Mouse (Mus musculus) adrenal gland, postnatal 14 days (tissue): ENCODE results near the gene Cdk5rap3. TPM values are rescaled to one million over a fixed set of nuclear protein-coding genes. Genes with fewer than 3 reads are reported as not detected.

ENCODE experiments used
- DNase-seq: peaks from one replicate; pipeline ENCODE4 v3.0.0; 2021; ENCODE audit warnings: mixed read lengths
- long read RNA-seq, 2 experiments: library from polyadenylated mRNA; stranded (forward); transcript quantifications; one replicate each; pipeline ENCODE4 v2.0.0; 2021
- total RNA-seq: library from RNA; stranded (reverse); gene quantifications from 2 replicates; pipeline ENCODE4 v1.2.3, GENCODE M21; 2021

Gene Cdk5rap3
- total RNA-seq, result 48.6 and 49.9 TPM in 2 replicates
- long read RNA-seq, experiment 1, transcript Cdk5rap3-201 (14 exons, 2,250 nt), result major isoform, 158 of 217 reads
- long read RNA-seq, experiment 1, partial matches to known transcripts, result 19 of 217 reads
- long read RNA-seq, experiment 1, other reads (novel, unspliced or antisense), result 38 of 217 reads
- long read RNA-seq, experiment 2, transcript Cdk5rap3-201 (14 exons, 2,250 nt), result major isoform, 96 of 122 reads
- long read RNA-seq, experiment 2, partial matches to known transcripts, result 8 of 122 reads
- long read RNA-seq, experiment 2, other reads (novel, unspliced or antisense), result 18 of 122 reads

GRCm38 (mm10) chr11:96916044-96916884, at the start of gene Cdk5rap3:
Gene Cdk5rap3 (minus strand): TSS chr11:96916496.
- peak; percentile 100 for DNase-seq

GRCm38 (mm10) chr11:96963580-96963979, 47.3 kb upstream of the Cdk5rap3 start:
- DNase-seq, result peak; percentile 94

- no peak for DNase-seq
Measured at GRCm38 (mm10) chr11:96957061-96957805, 40.9 kb upstream of the Cdk5rap3 start.

- no peak for DNase-seq
Measured at GRCm38 (mm10) chr11:96956009-96956724, 39.9 kb upstream of the Cdk5rap3 start.

GRCm38 (mm10) chr11:96955094-96955493, 38.8 kb upstream of the Cdk5rap3 start:
- DNase-seq, result no peak

- no peak for DNase-seq
Measured at GRCm38 (mm10) chr11:96952896-96953295, 36.6 kb upstream of the Cdk5rap3 start.

- no peak for DNase-seq
Measured at GRCm38 (mm10) chr11:96952426-96952825, 36.1 kb upstream of the Cdk5rap3 start.

- DNase-seq, result no peak
Measured at GRCm38 (mm10) chr11:96950767-96951166, 34.5 kb upstream of the Cdk5rap3 start.

- no peak for DNase-seq
Measured at GRCm38 (mm10) chr11:96947849-96948248, 31.6 kb upstream of the Cdk5rap3 start.

GRCm38 (mm10) chr11:96946498-96946897, 30.2 kb upstream of the Cdk5rap3 start:
- no peak for DNase-seq

GRCm38 (mm10) chr11:96944844-96945580, 28.7 kb upstream of the Cdk5rap3 start:
- no peak for DNase-seq

- peak; percentile 95 for DNase-seq
Measured at GRCm38 (mm10) chr11:96943746-96944304, 27.5 kb upstream of the Cdk5rap3 start, which contains the start of gene Pnpo. Gene Pnpo (minus strand): TSS chr11:96943986.

GRCm38 (mm10) chr11:96941989-96942590, 25.8 kb upstream of the Cdk5rap3 start:
- no peak for DNase-seq

- DNase-seq, result no peak
Measured at GRCm38 (mm10) chr11:96940578-96941465, 24.5 kb upstream of the Cdk5rap3 start.

- peak; percentile 43 for DNase-seq
Measured at GRCm38 (mm10) chr11:96938426-96938800, 22.1 kb upstream of the Cdk5rap3 start.

GRCm38 (mm10) chr11:96937549-96938425, 21.5 kb upstream of the Cdk5rap3 start:
- peak; percentile 88 for DNase-seq

- DNase-seq, result no peak
Measured at GRCm38 (mm10) chr11:96935872-96936650, 19.8 kb upstream of the Cdk5rap3 start.
